Mouse (Mus musculus): ENCODE measurements around the gene Casd1. TPM values are rescaled to one million over a fixed set of nuclear protein-coding genes. Genes with fewer than 3 reads are reported as not detected.

The Casd1 gene
- total and polyA plus RNA-seq, 3 experiments = 12.3 to 12.6 TPM; not detected in 1

DNA sequence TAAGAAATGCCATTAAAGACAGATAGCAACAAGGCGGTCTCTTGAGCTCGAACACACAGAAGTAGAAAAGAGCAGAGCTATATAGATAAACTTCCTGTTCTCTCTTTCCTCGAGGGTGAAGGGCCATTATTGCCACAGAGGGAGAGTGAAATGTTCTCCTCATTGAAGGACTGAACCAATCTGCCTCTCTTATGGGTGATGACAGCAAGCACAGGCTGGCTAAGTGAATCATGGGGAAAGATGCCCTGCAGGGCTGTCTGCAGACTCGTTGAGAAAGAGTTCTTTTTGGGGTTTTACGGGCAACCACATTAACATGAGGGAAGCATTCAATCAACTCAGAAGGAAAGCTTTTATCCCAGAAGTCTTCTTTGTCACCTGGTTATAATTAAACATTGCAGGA is 21.0 kb upstream of the Casd1 start:
- H3K4me1 ChIP-seq (ENCODE audit: control insufficient read depth in 1 of 2, insufficient read depth in 2 of 2, low read length in 2 of 2) = no peaks in the 10 kb centered on the region
- DNase-seq (ENCODE audit: low read depth, low spot score) = no peak
- no peak overlapping the region for H3K27ac ChIP-seq (ENCODE audit: control insufficient read depth, low read depth, low read length)
- H3K79me2 ChIP-seq (ENCODE audit: control insufficient read depth, insufficient read depth, low read length, poor library complexity) = no peaks in the 10 kb centered on the region
- H3K9me3 ChIP-seq (replicated peaks; ENCODE audit: insufficient read depth, low read length) = no peaks in the 10 kb centered on the region
- TF ChIP-seq ELF1 (IDR thresholded peaks at IDR 0.05; ENCODE audit: low read depth, low read length) (no peak), KAT2A (conservative IDR thresholded peaks at IDR 0.05; ENCODE audit: low read depth, low read length) (no peak), MEF2A (IDR thresholded peaks at IDR 0.05; ENCODE audit: extremely low read depth, insufficient replicate concordance, low read depth, low read length, poor library complexity, severe bottlenecking) (no peak), ZC3H11A (IDR thresholded peaks at IDR 0.05; ENCODE audit: low read depth, low read length) (no peak), HCFC1 (IDR thresholded peaks at IDR 0.05; ENCODE audit: low read depth, low read length) (no peak), POLR2A (IDR thresholded peaks at IDR 0.05; ENCODE audit: control insufficient read depth in 1 of 2, insufficient read depth in 1 of 2, low read depth in 1 of 2, low read length in 2 of 2, poor library complexity in 1 of 2) (no peak), CHD2 (IDR thresholded peaks at IDR 0.05; ENCODE audit: low read length) (no peak), CTCF (IDR thresholded peaks at IDR 0.05 in 2 of 3, conservative IDR thresholded peaks at IDR 0.05 in 1 of 3; ENCODE audit: control insufficient read depth in 1 of 3, insufficient read depth in 1 of 3, low read depth in 2 of 3, low read length in 3 of 3, poor library complexity in 1 of 3, severe bottlenecking in 1 of 3) (no peak), POLR2AphosphoS2 (IDR thresholded peaks at IDR 0.05; ENCODE audit: low read length) (no peak), BHLHE40 (IDR thresholded peaks at IDR 0.05; ENCODE audit: borderline replicate concordance, low read depth, low read length) (no peak), ZKSCAN1 (IDR thresholded peaks at IDR 0.05; ENCODE audit: low read depth, low read length) (no peak), TBP (IDR thresholded peaks at IDR 0.05; ENCODE audit: low read depth, low read length) (no peak)
- peaks cover 2 to 10% of the 10 kb centered on the region in 2 experiments for H3K27me3 ChIP-seq (ENCODE audit: control insufficient read depth in 1 of 2, insufficient read depth in 2 of 2, low read length in 2 of 2)
- H3K4me3 ChIP-seq (ENCODE audit: control insufficient read depth in 1 of 2, insufficient read depth in 1 of 2, low read depth in 2 of 2, low read length in 2 of 2) = no peak overlapping the region
- no peak overlapping the region for H3K9ac ChIP-seq (ENCODE audit: control insufficient read depth, low read depth, low read length, poor library complexity, severe bottlenecking)
- H3K36me3 ChIP-seq (ENCODE audit: control insufficient read depth in 1 of 2, insufficient read depth in 2 of 2, low read length in 2 of 2) = no peaks in the 10 kb centered on the region

DNA sequence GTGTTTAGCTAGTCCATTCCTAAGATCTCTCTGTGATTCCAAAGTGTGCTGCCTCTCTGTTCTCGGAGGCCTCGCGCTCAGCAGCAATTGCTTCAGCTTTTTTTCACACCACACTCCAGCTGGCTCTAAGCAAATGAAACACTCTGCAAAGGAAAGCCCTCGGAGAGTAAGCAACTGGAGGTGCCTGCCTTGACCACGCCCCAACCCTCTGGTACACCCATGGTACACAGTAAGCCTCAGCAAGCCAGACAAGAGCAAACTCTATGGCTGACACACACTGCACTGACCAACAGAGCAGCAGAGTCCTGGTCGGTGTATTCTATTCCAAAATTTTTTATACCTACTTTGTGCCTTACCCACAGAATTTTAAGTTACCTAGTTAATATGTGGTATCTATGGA is 17.2 kb upstream of the Casd1 start:
- TF ChIP-seq POLR2AphosphoS2 (IDR thresholded peaks at IDR 0.05; ENCODE audit: low read length) = no peak
- no peak for TF ChIP-seq ZC3H11A (IDR thresholded peaks at IDR 0.05; ENCODE audit: low read depth, low read length)
- TF ChIP-seq EP300 (IDR thresholded peaks at IDR 0.05; ENCODE audit: low read depth in 1 of 2, low read length in 2 of 2) = no peak
- no peak for TF ChIP-seq RAD21 (IDR thresholded peaks at IDR 0.05; ENCODE audit: low read depth, low read length)
- no peak for TF ChIP-seq NELFE (IDR thresholded peaks at IDR 0.05; ENCODE audit: low read depth, low read length)
- no peak for TF ChIP-seq USF1 (IDR thresholded peaks at IDR 0.05; ENCODE audit: low read depth, low read length)
- TF ChIP-seq BHLHE40 (IDR thresholded peaks at IDR 0.05; ENCODE audit: borderline replicate concordance, low read depth, low read length) = no peak
- no peak for TF ChIP-seq TAL1 (IDR thresholded peaks at IDR 0.05; ENCODE audit: low read length)
- no peaks in the 10 kb centered on the region for H3K4me1 ChIP-seq (ENCODE audit: control insufficient read depth in 1 of 2, insufficient read depth in 2 of 2, low read length in 2 of 2)

More for the DNA sequence above, 17.2 kb upstream of the Casd1 start:
- Histone ChIP-seq H3K27me3 (ENCODE audit: control insufficient read depth in 1 of 2, insufficient read depth in 2 of 2, low read length in 2 of 2) (peaks cover 7 to 10% of the 10 kb centered on the region in 2 experiments), H3K9ac (ENCODE audit: control insufficient read depth, low read depth, low read length, poor library complexity, severe bottlenecking) (no peak overlapping the region), H3K36me3 (ENCODE audit: control insufficient read depth in 1 of 2, insufficient read depth in 2 of 2, low read length in 2 of 2) (no peaks in the 10 kb centered on the region), H3K79me2 (ENCODE audit: control insufficient read depth, insufficient read depth, low read length, poor library complexity) (no peaks in the 10 kb centered on the region), H3K27ac (ENCODE audit: control insufficient read depth, low read depth, low read length) (no peak overlapping the region), H3K9me3 (replicated peaks; ENCODE audit: insufficient read depth, low read length) (no peaks in the 10 kb centered on the region), H3K4me3 (ENCODE audit: control insufficient read depth in 1 of 2, insufficient read depth in 1 of 2, low read depth in 2 of 2, low read length in 2 of 2) (no peak overlapping the region)
- DNase-seq (ENCODE audit: low read depth, low spot score) = no peak

Measured in MEL (cell line).